Mouse (Mus musculus) kidney, postnatal 0 days (tissue): ENCODE measurements around the gene Myo1c. TPM values are rescaled to one million over a fixed set of nuclear protein-coding genes. Genes with fewer than 3 reads are reported as not detected.

Source experiments
- ATAC-seq: fragments of 200-750 bp; cut with Nextera tagmentation; replicated peaks from 2 replicates; pipeline ENCODE4 v1.8.0; 2017; ENCODE audit warnings: low read depth, moderate number of reproducible peaks, moderate TSS enrichment, moderate library complexity; ENCODE audit not compliant: low FRiP score
- DNase-seq: peaks from one replicate; pipeline ENCODE4 v3.0.0-alpha.2; 2016; ENCODE audit warnings: low spot score
- H3K27ac ChIP-seq: fragments of 300-500 bp; sonication (generic); 2 replicates; pipeline ENCODE4 v1.5.1; 2014; ENCODE audit warnings: mild to moderate bottlenecking
- H3K27me3 ChIP-seq: fragments of 300-500 bp; sonication (generic); 2 replicates; pipeline ENCODE4 v1.6.1; 2014; ENCODE audit warnings: low read length, mixed read lengths; ENCODE audit not compliant: insufficient read depth
- H3K36me3 ChIP-seq: fragments of 300-500 bp; sonication (generic); 2 replicates; pipeline ENCODE4 v1.6.1; 2014; ENCODE audit warnings: low read length, mixed read lengths; ENCODE audit not compliant: insufficient read depth
- H3K4me1 ChIP-seq: fragments of 300-500 bp; sonication (generic); replicated peaks from 2 replicates; pipeline ENCODE4 v1.6.1; 2014; ENCODE audit warnings: antibody characterized with exemption, low read length, mixed read lengths; ENCODE audit not compliant: insufficient read depth
- H3K4me2 ChIP-seq: fragments of 300-500 bp; sonication (generic); 2 replicates; pipeline ENCODE4 v1.6.1; 2014; ENCODE audit warnings: mild to moderate bottlenecking, low read length, moderate library complexity, mixed read lengths
- H3K4me3 ChIP-seq: fragments of 300-500 bp; sonication (generic); replicated peaks from 2 replicates; pipeline ENCODE4 v1.5.1; 2014; ENCODE audit warnings: low read depth, low read length
- H3K9ac ChIP-seq: fragments of 300-500 bp; sonication (generic); 2 replicates; pipeline ENCODE4 v1.6.1; 2014; ENCODE audit warnings: low read depth, low read length
- H3K9me3 ChIP-seq: fragments of 300-500 bp; sonication (generic); replicated peaks from 2 replicates; pipeline ENCODE4 v1.6.1; 2016; ENCODE audit warnings: low read length, inconsistent platforms, mixed read lengths
- CTCF ChIP-seq: IDR thresholded peaks from 2 replicates; pipeline ENCODE4 v1.5.1; 2016; ENCODE audit warnings: antibody characterized with exemption, low read depth, mild to moderate bottlenecking, moderate library complexity
- WGBS: fragments of 180-500 bp; shearing (Covaris S2); extraction: QIAGEN DNeasy Blood & Tissue Kit; methylation state at CpG from one replicate; pipeline ENCODE4 v1.1.7; 2014; 5-methylcytosine and 5-hydroxymethylcytosine counted together
- polyA plus RNA-seq: library from polyadenylated mRNA; unstranded; fragments of >200 nt; fragmentation: Nextera tagmentation; extraction: Ambion mirVana; gene quantifications from 2 replicates; pipeline ENCODE4 v1.2.1, GENCODE M21; 2015

The Myo1c gene
- polyA plus RNA-seq, 1 experiment from 2014 or later, result 55.3 TPM

- H3K4me1 ChIP-seq, result peaks cover 23% of the 10 kb centered on the region
- TF ChIP-seq CTCF, result no peak
- H3K36me3 ChIP-seq, result peaks cover 36% of the 10 kb centered on the region
- peak overlapping the region; percentile 80 for H3K9ac ChIP-seq
- peak overlapping the region; percentile 93 for H3K4me2 ChIP-seq
- peak overlapping the region; percentile 66 for H3K4me3 ChIP-seq
- H3K27me3 ChIP-seq, result no peaks in the 10 kb centered on the region
- H3K9me3 ChIP-seq, result no peaks in the 10 kb centered on the region
- H3K27ac ChIP-seq, result peak overlapping the region; percentile 97
- ATAC-seq (no peak), DNase-seq (no peak)
- 49% methylated on average over 20 of the region's 20 CpGs for WGBS
Measured at GRCm38 (mm10) chr11:75656621-75657590, 6.6 kb downstream of the Myo1c start.

DNA sequence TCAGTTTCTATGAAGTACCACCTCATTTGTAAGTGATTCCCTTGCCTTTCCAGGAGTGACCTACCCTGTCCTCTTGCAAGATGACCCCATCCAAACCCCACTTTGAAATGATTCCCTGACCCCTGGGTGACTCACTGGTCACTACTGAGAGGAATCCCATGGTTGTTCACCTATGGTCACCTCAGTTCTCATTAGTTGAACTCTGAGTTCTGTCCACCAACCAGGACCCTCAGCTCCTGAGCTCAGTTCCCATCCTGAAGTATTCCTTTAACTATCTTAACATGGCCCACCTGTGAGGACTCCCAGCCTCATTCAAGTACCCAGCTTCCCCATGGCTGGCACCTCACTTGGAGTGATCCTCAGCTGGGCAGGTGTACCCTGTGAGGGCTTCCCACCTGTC is 7.5 kb downstream of the Myo1c start:
- Histone ChIP-seq H3K4me3 (no peak overlapping the region), H3K4me1 (peaks cover 23% of the 10 kb centered on the region), H3K4me2 (no peak overlapping the region), H3K36me3 (peaks cover 46% of the 10 kb centered on the region), H3K27ac (no peak overlapping the region), H3K9me3 (no peaks in the 10 kb centered on the region), H3K27me3 (no peaks in the 10 kb centered on the region), H3K9ac (no peak overlapping the region)
- DNase-seq, result no peak
- TF ChIP-seq CTCF, result no peak
- ATAC-seq, result no peak

DNA sequence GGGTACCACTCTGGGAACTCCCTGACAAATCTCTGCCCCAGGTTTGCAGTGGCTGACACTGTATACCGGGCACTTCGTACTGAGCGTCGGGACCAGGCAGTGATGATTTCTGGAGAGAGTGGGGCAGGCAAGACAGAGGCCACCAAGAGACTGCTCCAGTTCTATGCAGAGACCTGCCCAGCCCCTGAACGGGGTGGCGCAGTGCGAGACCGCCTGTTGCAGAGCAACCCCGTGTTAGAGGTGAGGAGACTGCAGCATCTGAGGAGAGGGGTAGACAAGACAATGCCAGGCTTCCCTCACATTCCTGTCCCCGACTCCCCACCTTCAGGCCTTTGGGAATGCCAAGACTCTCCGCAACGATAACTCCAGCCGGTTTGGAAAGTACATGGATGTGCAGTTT is 8.0 kb downstream of the Myo1c start:
- Histone ChIP-seq H3K36me3 (peaks cover 48% of the 10 kb centered on the region), H3K4me3 (no peak overlapping the region), H3K9me3 (no peaks in the 10 kb centered on the region), H3K4me1 (peaks cover 23% of the 10 kb centered on the region), H3K9ac (no peak overlapping the region), H3K27ac (no peak overlapping the region), H3K27me3 (no peaks in the 10 kb centered on the region), H3K4me2 (no peak overlapping the region)
- 93% methylated on average over 13 of the region's 13 CpGs for WGBS
- TF ChIP-seq CTCF, result no peak
- DNase-seq (no peak), ATAC-seq (no peak)

DNA sequence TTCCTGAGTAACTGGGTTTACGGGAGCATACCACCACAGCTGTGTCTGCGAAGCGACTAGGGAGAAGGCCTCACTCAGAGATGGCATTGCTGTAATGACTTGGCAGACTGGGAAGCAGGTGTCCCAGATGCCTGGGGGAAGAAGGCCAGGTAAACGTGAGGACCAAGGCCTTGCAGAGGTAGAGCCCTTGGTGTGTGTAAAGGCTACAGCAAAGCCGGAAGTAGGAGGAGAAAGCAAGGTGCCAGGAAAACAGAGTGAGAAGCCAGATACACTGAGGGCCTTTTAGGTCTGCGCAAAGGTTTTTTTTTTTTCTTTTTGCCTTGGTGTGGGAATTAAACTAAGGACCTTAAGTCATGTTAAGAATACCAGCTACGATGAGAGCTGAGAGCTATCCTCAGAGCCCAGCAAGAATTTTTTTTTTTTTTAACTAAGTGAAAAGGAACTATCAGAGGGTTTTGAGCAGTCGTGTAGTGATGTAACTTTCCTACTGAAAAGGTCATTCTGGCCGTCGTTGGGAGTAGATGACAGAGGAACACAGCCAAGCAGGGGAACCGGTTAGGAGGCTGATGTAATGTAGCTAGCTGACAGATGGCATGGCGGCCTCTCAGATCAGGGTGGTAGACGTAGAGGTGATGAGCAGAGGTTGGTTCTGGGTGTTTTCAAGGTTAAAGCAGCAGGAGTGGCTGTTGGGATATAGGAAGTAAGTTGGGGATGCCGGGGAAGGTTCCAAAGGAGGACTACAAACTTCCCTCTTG is 8.9 kb downstream of the Myo1c start:
- no peaks in the 10 kb centered on the region for H3K9me3 ChIP-seq
- no peak for ATAC-seq
- H3K4me3 ChIP-seq, result no peak overlapping the region
- no peak overlapping the region for H3K4me2 ChIP-seq
- TF ChIP-seq CTCF, result no peak
- H3K9ac ChIP-seq, result no peak overlapping the region
- no peak for DNase-seq
- H3K27me3 ChIP-seq, result no peaks in the 10 kb centered on the region
- no peak overlapping the region for H3K27ac ChIP-seq
- peaks cover 48% of the 10 kb centered on the region for H3K36me3 ChIP-seq
- H3K4me1 ChIP-seq, result peaks cover 23% of the 10 kb centered on the region
- WGBS, result 76% methylated on average over 14 of the region's 14 CpGs

GRCm38 (mm10) chr11:75660081-75660590 is 9.8 kb downstream of the Myo1c start:
- TF ChIP-seq CTCF, result no peak
- Histone ChIP-seq H3K9ac (no peak overlapping the region), H3K27ac (no peak overlapping the region), H3K4me3 (no peak overlapping the region), H3K4me2 (no peak overlapping the region), H3K36me3 (peaks cover 49% of the 10 kb centered on the region), H3K9me3 (no peaks in the 10 kb centered on the region), H3K4me1 (peaks cover 15% of the 10 kb centered on the region), H3K27me3 (no peaks in the 10 kb centered on the region)
- 90% methylated on average over 12 of the region's 12 CpGs for WGBS
- ATAC-seq (no peak), DNase-seq (no peak)
